Mouse (Mus musculus): ENCODE measurements around the gene Vmn1r9. TPM values are rescaled to one million over a fixed set of nuclear protein-coding genes. Genes with fewer than 3 reads are reported as not detected.
"Not testable (repeated sequence)": the region's sequence is repeated elsewhere in the genome, so short reads cannot be mapped to it uniquely, and the experiment has no call there.

Vmn1r9 gene
- polyA plus RNA-seq (2014; fragmentation: Nextera tagmentation; extraction: Ambion mirVana): not detected in 2 replicates

DNA sequence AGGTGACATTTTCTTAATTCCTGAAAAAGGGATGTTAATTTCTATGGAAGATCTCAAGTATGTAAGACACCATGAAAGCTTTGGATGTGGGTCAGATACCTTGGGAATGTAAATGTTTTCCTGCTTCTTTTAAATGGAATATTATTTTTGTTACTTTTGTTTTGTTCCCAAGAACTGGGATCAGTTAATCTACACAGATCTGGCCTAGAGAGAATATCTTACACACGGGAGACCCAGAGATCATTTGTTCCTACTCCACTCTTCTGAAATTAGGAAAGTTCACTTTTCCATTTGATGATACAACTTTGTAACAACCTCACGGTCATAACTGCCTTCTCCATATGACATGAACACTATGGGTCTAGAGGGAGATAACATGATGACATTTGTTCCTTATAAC, at the start of gene Vmn1r9:
Vmn1r9 (plus strand) TSS at position 301 of the 400 bp plus-strand sequence.
- Histone ChIP-seq H3K27ac (ENCODE audit: low read length) (no peak within 1 kb of the TSS), H3K4me1 (ENCODE audit: control insufficient read depth, insufficient read depth, low read length) (no peaks in the 10 kb centered on the region), H3K4me2 (replicated peaks; ENCODE audit: low read depth, low read length) (no peak within 1 kb of the TSS), H3K9me3 (ENCODE audit: control insufficient read depth, low read depth, low read length) (no peaks in the 10 kb centered on the region), H3K36me3 (ENCODE audit: control insufficient read depth, insufficient read depth, low read length) (no peaks in the 10 kb centered on the region), H3K27me3 (ENCODE audit: control insufficient read depth, insufficient read depth, low read length) (no peaks in the 10 kb centered on the region), H3K4me3 (ENCODE audit: low read depth, low read length) (no peak within 1 kb of the TSS), H3K9ac (replicated peaks; ENCODE audit: low read depth, low read length) (no peak within 1 kb of the TSS)
- WGBS: 81% methylated on average over 2 of the region's 2 CpGs
- no peak for ATAC-seq (ENCODE audit: insufficient number of reproducible peaks, insufficient read depth, low FRiP score, low read depth)

DNA sequence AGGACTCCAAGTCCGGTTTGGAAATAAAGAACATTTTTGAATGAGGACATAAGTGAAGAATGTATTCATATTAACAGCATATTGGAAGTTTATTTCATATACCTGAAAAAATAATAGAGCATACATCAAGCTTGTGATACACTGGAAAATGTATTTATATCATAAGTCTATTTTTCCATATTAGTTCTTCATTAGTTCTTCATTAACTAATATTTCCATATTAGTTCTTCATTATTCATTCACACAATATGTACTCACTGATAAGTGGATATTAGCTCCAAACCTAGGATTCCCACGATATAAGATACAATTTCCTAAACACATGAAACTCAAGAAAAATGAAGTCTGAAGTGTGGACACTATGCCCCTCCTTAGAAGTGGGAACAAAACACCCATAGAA, 41.4 kb upstream of the Vmn1r9 start, which contains the start of gene Vmn1r7:
Vmn1r7 (minus strand) TSS at position 101 of the 400 bp plus-strand sequence.
- not testable (repeated sequence) for H3K27me3 ChIP-seq (ENCODE audit: control insufficient read depth, insufficient read depth, low read length); ATAC-seq (ENCODE audit: insufficient number of reproducible peaks, insufficient read depth, low FRiP score, low read depth); H3K4me3 ChIP-seq (ENCODE audit: low read depth, low read length); H3K9ac ChIP-seq (replicated peaks; ENCODE audit: low read depth, low read length); H3K4me2 ChIP-seq (replicated peaks; ENCODE audit: low read depth, low read length); H3K27ac ChIP-seq (ENCODE audit: low read length); H3K4me1 ChIP-seq (ENCODE audit: control insufficient read depth, insufficient read depth, low read length); H3K36me3 ChIP-seq (ENCODE audit: control insufficient read depth, insufficient read depth, low read length); H3K9me3 ChIP-seq (ENCODE audit: control insufficient read depth, low read depth, low read length)
- WGBS: 82% methylated on average over 2 of the region's 2 CpGs

DNA sequence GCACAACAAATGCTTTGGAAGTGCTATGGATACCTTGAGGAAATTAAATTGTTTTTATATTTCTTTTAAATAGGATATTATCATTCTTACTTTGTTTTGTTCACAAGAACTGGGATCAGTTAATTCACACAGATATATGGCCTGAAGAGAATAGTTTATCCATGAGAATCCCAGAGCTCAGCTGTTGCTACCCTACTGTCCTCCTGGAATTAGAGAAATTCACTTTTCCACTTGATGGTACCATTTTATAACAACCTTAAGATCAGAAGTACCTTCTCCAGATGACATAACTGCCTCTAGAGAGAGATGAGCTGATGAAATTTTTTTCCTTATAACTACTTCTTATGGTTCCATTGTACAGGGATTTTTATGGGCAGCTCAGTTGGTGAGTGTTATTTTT, 34.6 kb upstream of the Vmn1r9 start, which contains the start of gene Vmn1r8:
Vmn1r8 (plus strand) TSS at position 301 of the 400 bp plus-strand sequence.
- no peaks in the 10 kb centered on the region for H3K4me1 ChIP-seq (ENCODE audit: control insufficient read depth, insufficient read depth, low read length)
- no peak within 1 kb of the TSS for H3K4me3 ChIP-seq (ENCODE audit: low read depth, low read length)
- H3K36me3 ChIP-seq (ENCODE audit: control insufficient read depth, insufficient read depth, low read length): no peaks in the 10 kb centered on the region

DNA sequence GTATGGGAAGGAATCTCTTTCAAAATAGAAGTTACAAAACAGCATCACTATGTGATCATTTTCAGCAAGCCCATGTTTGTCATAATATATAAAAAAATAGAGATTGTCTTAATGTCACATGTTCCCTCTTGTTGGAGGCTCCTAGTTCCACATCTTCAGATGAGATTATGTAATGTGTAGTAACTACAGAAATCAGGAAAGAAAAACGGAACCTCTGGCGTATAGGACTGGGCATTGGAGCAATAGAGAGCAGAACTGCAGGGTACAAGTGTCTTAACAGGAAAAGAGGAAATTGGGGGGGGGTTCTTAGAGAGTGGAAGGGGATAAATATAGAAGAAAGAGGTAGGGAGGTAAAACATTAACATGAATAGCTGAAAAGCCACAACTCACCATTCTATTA, 31.9 kb upstream of the Vmn1r9 start:
- H3K4me2 ChIP-seq (replicated peaks; ENCODE audit: low read depth, low read length): no peak overlapping the region
- no peak overlapping the region for H3K27ac ChIP-seq (ENCODE audit: low read length)
- H3K4me1 ChIP-seq (ENCODE audit: control insufficient read depth, insufficient read depth, low read length): no peaks in the 10 kb centered on the region
- ATAC-seq (ENCODE audit: insufficient number of reproducible peaks, insufficient read depth, low FRiP score, low read depth): no peak
- H3K36me3 ChIP-seq (ENCODE audit: control insufficient read depth, insufficient read depth, low read length): no peaks in the 10 kb centered on the region
- H3K27me3 ChIP-seq (ENCODE audit: control insufficient read depth, insufficient read depth, low read length): no peaks in the 10 kb centered on the region
- WGBS: 86% methylated on average over 2 of the region's 2 CpGs
- no peaks in the 10 kb centered on the region for H3K9me3 ChIP-seq (ENCODE audit: control insufficient read depth, low read depth, low read length)
- H3K9ac ChIP-seq (replicated peaks; ENCODE audit: low read depth, low read length): no peak overlapping the region
- no peak overlapping the region for H3K4me3 ChIP-seq (ENCODE audit: low read depth, low read length)

More for the DNA sequence above, 34.6 kb upstream of the Vmn1r9 start, which contains the start of gene Vmn1r8:
- Histone ChIP-seq H3K4me2 (replicated peaks; ENCODE audit: low read depth, low read length) (no peak within 1 kb of the TSS), H3K27ac (ENCODE audit: low read length) (no peak within 1 kb of the TSS), H3K9ac (replicated peaks; ENCODE audit: low read depth, low read length) (no peak within 1 kb of the TSS), H3K27me3 (ENCODE audit: control insufficient read depth, insufficient read depth, low read length) (no peaks in the 10 kb centered on the region), H3K9me3 (ENCODE audit: control insufficient read depth, low read depth, low read length) (no peaks in the 10 kb centered on the region)
- no peak for ATAC-seq (ENCODE audit: insufficient number of reproducible peaks, insufficient read depth, low FRiP score, low read depth)

DNA sequence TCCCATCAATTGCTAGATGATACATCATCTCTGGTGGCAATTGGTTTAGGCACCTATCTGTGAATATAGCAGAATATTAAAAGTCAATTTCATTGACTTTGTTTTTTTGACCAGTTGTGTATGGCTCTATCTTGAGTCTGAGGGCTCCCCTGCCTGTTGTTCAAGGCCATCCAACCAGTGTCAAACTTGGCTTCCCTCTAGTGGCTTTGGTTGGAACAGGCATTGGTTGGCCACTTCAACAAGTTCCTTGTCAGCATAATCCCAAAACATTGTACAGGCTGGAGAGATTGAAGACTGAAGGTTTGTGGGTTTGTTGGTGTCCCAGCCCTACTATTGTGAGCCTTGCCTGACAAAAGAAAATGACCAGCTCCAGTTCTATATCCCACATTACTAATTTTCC, 2.9 kb upstream of the Vmn1r9 start:
- H3K27ac ChIP-seq (ENCODE audit: low read length): no peak overlapping the region
- no peaks in the 10 kb centered on the region for H3K4me1 ChIP-seq (ENCODE audit: control insufficient read depth, insufficient read depth, low read length)
- H3K36me3 ChIP-seq (ENCODE audit: control insufficient read depth, insufficient read depth, low read length): no peaks in the 10 kb centered on the region
- no peak overlapping the region for H3K4me2 ChIP-seq (replicated peaks; ENCODE audit: low read depth, low read length)
- H3K9me3 ChIP-seq (ENCODE audit: control insufficient read depth, low read depth, low read length): no peaks in the 10 kb centered on the region
- H3K4me3 ChIP-seq (ENCODE audit: low read depth, low read length): no peak overlapping the region
- no peak overlapping the region for H3K9ac ChIP-seq (replicated peaks; ENCODE audit: low read depth, low read length)
- no peaks in the 10 kb centered on the region for H3K27me3 ChIP-seq (ENCODE audit: control insufficient read depth, insufficient read depth, low read length)
- ATAC-seq (ENCODE audit: insufficient number of reproducible peaks, insufficient read depth, low FRiP score, low read depth): no peak

DNA sequence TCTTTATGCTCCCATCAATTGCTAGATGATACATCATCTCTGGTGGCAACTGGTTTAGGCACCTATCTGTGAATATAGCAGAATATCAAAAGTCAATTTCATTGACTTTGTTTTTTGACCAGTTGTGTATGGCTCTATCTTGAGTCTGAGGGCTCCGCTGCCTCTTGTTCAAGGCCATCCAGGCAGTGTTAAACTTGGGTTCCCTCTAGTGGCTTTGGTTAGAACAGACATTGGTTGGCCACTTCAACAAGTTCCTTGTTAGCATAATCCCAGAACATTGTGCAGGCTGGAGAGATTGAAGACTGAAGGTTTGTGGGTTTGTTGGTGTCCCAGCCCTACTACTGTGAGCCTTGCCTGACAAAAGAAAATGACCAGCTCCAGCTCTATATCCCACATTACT, 39.8 kb downstream of the Vmn1r9 start:
- H3K27me3 ChIP-seq (ENCODE audit: control insufficient read depth, insufficient read depth, low read length): no peaks in the 10 kb centered on the region
- no peaks in the 10 kb centered on the region for H3K36me3 ChIP-seq (ENCODE audit: control insufficient read depth, insufficient read depth, low read length)
- no peaks in the 10 kb centered on the region for H3K4me1 ChIP-seq (ENCODE audit: control insufficient read depth, insufficient read depth, low read length)
- ATAC-seq (ENCODE audit: insufficient number of reproducible peaks, insufficient read depth, low FRiP score, low read depth): no peak
- H3K27ac ChIP-seq (ENCODE audit: low read length): no peak overlapping the region
- H3K9ac ChIP-seq (replicated peaks; ENCODE audit: low read depth, low read length): no peak overlapping the region
- 76% methylated on average over 1 of the region's 1 CpGs for WGBS
- no peak overlapping the region for H3K4me3 ChIP-seq (ENCODE audit: low read depth, low read length)
- no peak overlapping the region for H3K4me2 ChIP-seq (replicated peaks; ENCODE audit: low read depth, low read length)
- H3K9me3 ChIP-seq (ENCODE audit: control insufficient read depth, low read depth, low read length): no peaks in the 10 kb centered on the region

DNA sequence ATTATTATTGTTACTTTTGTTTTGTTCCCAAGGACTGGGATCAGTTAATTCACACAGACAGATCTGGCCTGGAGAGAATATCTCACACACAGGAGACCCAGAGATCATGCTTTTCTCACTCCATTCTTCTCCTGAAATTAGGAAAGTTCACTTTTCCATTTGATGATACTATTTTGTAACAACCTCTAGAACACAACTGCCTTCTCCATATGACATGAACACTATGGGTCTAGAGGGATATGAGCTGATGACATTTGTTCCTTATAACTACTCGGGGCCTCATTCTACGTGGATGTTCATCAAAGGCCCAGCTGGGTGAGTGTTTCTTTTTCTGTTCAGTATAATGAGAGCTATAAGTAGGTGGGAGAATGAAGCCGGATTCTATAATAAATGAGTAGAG, 42.6 kb downstream of the Vmn1r9 start, which contains the start of gene Vmn1r10:
Vmn1r10 (plus strand) TSS at position 301 of the 400 bp plus-strand sequence.
- Histone ChIP-seq H3K27ac (ENCODE audit: low read length) (no peak within 1 kb of the TSS), H3K9me3 (ENCODE audit: control insufficient read depth, low read depth, low read length) (no peaks in the 10 kb centered on the region), H3K36me3 (ENCODE audit: control insufficient read depth, insufficient read depth, low read length) (no peaks in the 10 kb centered on the region), H3K4me1 (ENCODE audit: control insufficient read depth, insufficient read depth, low read length) (no peaks in the 10 kb centered on the region), H3K4me2 (replicated peaks; ENCODE audit: low read depth, low read length) (no peak within 1 kb of the TSS), H3K27me3 (ENCODE audit: control insufficient read depth, insufficient read depth, low read length) (no peaks in the 10 kb centered on the region), H3K4me3 (ENCODE audit: low read depth, low read length) (no peak within 1 kb of the TSS), H3K9ac (replicated peaks; ENCODE audit: low read depth, low read length) (no peak within 1 kb of the TSS)
- 81% methylated on average over 3 of the region's 3 CpGs for WGBS
- ATAC-seq (ENCODE audit: insufficient number of reproducible peaks, insufficient read depth, low FRiP score, low read depth): no peak

Other genes starting within 250 kb of the Vmn1r9 start
- 149 and 163 TPM in 2 replicates for gene Fkbp9, start 234.7 kb upstream of the Vmn1r9 start, polyA plus RNA-seq (2014; fragmentation: Nextera tagmentation; extraction: Ambion mirVana)
- gene Nt5c3, start 142.9 kb upstream of the Vmn1r9 start, polyA plus RNA-seq (2014; fragmentation: Nextera tagmentation; extraction: Ambion mirVana): 75.1 and 80.5 TPM in 2 replicates
- 0.43 TPM in 1 of 2 replicates, not detected in the other for gene Vmn1r4, start 142.8 kb upstream of the Vmn1r9 start, polyA plus RNA-seq (2014; fragmentation: Nextera tagmentation; extraction: Ambion mirVana)
- not detected in 2 replicates for gene Vmn1r5, start 96.5 kb upstream of the Vmn1r9 start, polyA plus RNA-seq (2014; fragmentation: Nextera tagmentation; extraction: Ambion mirVana)
- gene Vmn1r6, start 69.5 kb upstream of the Vmn1r9 start, polyA plus RNA-seq (2014; fragmentation: Nextera tagmentation; extraction: Ambion mirVana): not detected in 2 replicates
- gene Vmn1r7, start 41.5 kb upstream of the Vmn1r9 start, polyA plus RNA-seq (2014; fragmentation: Nextera tagmentation; extraction: Ambion mirVana): not detected in 2 replicates
- gene Vmn1r8, start 34.5 kb upstream of the Vmn1r9 start, polyA plus RNA-seq (2014; fragmentation: Nextera tagmentation; extraction: Ambion mirVana): not detected in 2 replicates
- gene Vmn1r10, start 42.7 kb downstream of the Vmn1r9 start, polyA plus RNA-seq (2014; fragmentation: Nextera tagmentation; extraction: Ambion mirVana): not detected in 2 replicates
- gene Vmn1r11, start 66.7 kb downstream of the Vmn1r9 start, polyA plus RNA-seq (2014; fragmentation: Nextera tagmentation; extraction: Ambion mirVana): not detected in 2 replicates
- gene Vmn1r12, start 90.1 kb downstream of the Vmn1r9 start, polyA plus RNA-seq (2014; fragmentation: Nextera tagmentation; extraction: Ambion mirVana): not detected in 2 replicates
- gene Vmn1r13, start 136.5 kb downstream of the Vmn1r9 start, polyA plus RNA-seq (2014; fragmentation: Nextera tagmentation; extraction: Ambion mirVana): not detected in 2 replicates
- gene Vmn1r14, start 164.9 kb downstream of the Vmn1r9 start, polyA plus RNA-seq (2014; fragmentation: Nextera tagmentation; extraction: Ambion mirVana): not detected in 2 replicates
- not detected in 2 replicates for gene Vmn1r15, start 191.2 kb downstream of the Vmn1r9 start, polyA plus RNA-seq (2014; fragmentation: Nextera tagmentation; extraction: Ambion mirVana)

Data from stomach, embryonic 14.5 days (tissue).